Mouse (Mus musculus) hindbrain, embryonic 11.5 days (tissue): Measurements from ENCODE around the gene Kcnip4. TPM values are rescaled to one million over a fixed set of nuclear protein-coding genes. Genes with fewer than 3 reads are reported as not detected.

Experiments used
- ATAC-seq: fragments of 200-750 bp; cut with Nextera tagmentation; 2 replicates; pipeline ENCODE4 v1.8.0; 2017; ENCODE audit warnings: mild to moderate bottlenecking, moderate TSS enrichment, moderate library complexity; ENCODE audit not compliant: low FRiP score
- DNase-seq: peaks from one replicate; pipeline ENCODE4 v3.0.0-alpha.2; 2015; ENCODE audit warnings: low spot score
- H3K27ac ChIP-seq: fragments of 300-500 bp; sonication (generic); 2 replicates; pipeline ENCODE4 v1.5.1; 2014; ENCODE audit warnings: mild to moderate bottlenecking, low read depth, low read length
- H3K27me3 ChIP-seq: fragments of 300-500 bp; sonication (generic); 2 replicates; pipeline ENCODE4 v1.6.1; 2014; ENCODE audit warnings: mild to moderate bottlenecking, low read length, moderate library complexity, mixed read lengths; ENCODE audit not compliant: control insufficient read depth, insufficient read depth
- H3K36me3 ChIP-seq: fragments of 300-500 bp; sonication (generic); 2 replicates; pipeline ENCODE4 v1.6.1; 2014; ENCODE audit warnings: mild to moderate bottlenecking, low read length, moderate library complexity, mixed read lengths; ENCODE audit not compliant: control insufficient read depth, insufficient read depth
- H3K4me1 ChIP-seq: fragments of 300-500 bp; sonication (generic); replicated peaks from 2 replicates; pipeline ENCODE4 v1.6.1; 2014; ENCODE audit warnings: low read length, mixed read lengths; ENCODE audit not compliant: control insufficient read depth, insufficient read depth
- H3K4me2 ChIP-seq: fragments of 300-500 bp; sonication (generic); replicated peaks from 2 replicates; pipeline ENCODE4 v1.6.1; 2014; ENCODE audit warnings: mild to moderate bottlenecking, low read depth, low read length
- H3K4me3 ChIP-seq: fragments of 300-500 bp; sonication (generic); 2 replicates; pipeline ENCODE4 v1.5.1; 2014; ENCODE audit warnings: low read depth, low read length
- H3K9ac ChIP-seq: fragments of 300-500 bp; sonication (generic); 2 replicates; pipeline ENCODE4 v1.6.1; 2014; ENCODE audit warnings: low read depth, low read length
- H3K9me3 ChIP-seq: fragments of 300-500 bp; sonication (generic); 2 replicates; pipeline ENCODE4 v1.6.1; 2016; ENCODE audit warnings: low read length; ENCODE audit not compliant: control insufficient read depth
- WGBS: fragments of 180-500 bp; shearing (Covaris S2); extraction: QIAGEN DNeasy Blood & Tissue Kit; methylation state at CpG from one replicate; pipeline ENCODE4 v1.1.7; 2014; 5-methylcytosine and 5-hydroxymethylcytosine counted together
- polyA plus RNA-seq: library from polyadenylated mRNA; unstranded; fragments of >200 nt; fragmentation: Nextera tagmentation; extraction: Ambion mirVana; gene quantifications from 2 replicates; pipeline ENCODE4 v1.2.1, GENCODE M21; 2014

The Kcnip4 gene
- polyA plus RNA-seq, 1 experiment from 2014 or later: 4.2 TPM

- Histone ChIP-seq H3K4me3 (no peak overlapping the region), H3K9me3 (no peaks in the 10 kb centered on the region), H3K4me2 (no peak overlapping the region), H3K4me1 (no peaks in the 10 kb centered on the region), H3K27ac (no peak overlapping the region), H3K36me3 (no peaks in the 10 kb centered on the region), H3K9ac (no peak overlapping the region), H3K27me3 (no peaks in the 10 kb centered on the region)
- ATAC-seq: no peak
- no peak for DNase-seq
Observed at GRCm38 (mm10) chr5:48588014-48588413, 936.7 kb downstream of the Kcnip4 start.

- WGBS: 85% methylated on average over 1 of the region's 1 CpGs
- ATAC-seq (no peak), DNase-seq (no peak)
- no peaks in the 10 kb centered on the region for H3K36me3 ChIP-seq
- H3K4me3 ChIP-seq: no peak overlapping the region
- H3K27ac ChIP-seq: no peak overlapping the region
- H3K4me1 ChIP-seq: no peaks in the 10 kb centered on the region
- H3K9ac ChIP-seq: no peak overlapping the region
- H3K9me3 ChIP-seq: no peaks in the 10 kb centered on the region
- no peak overlapping the region for H3K4me2 ChIP-seq
- no peaks in the 10 kb centered on the region for H3K27me3 ChIP-seq
Observed at GRCm38 (mm10) chr5:48583431-48583830, 941.3 kb downstream of the Kcnip4 start.

DNA sequence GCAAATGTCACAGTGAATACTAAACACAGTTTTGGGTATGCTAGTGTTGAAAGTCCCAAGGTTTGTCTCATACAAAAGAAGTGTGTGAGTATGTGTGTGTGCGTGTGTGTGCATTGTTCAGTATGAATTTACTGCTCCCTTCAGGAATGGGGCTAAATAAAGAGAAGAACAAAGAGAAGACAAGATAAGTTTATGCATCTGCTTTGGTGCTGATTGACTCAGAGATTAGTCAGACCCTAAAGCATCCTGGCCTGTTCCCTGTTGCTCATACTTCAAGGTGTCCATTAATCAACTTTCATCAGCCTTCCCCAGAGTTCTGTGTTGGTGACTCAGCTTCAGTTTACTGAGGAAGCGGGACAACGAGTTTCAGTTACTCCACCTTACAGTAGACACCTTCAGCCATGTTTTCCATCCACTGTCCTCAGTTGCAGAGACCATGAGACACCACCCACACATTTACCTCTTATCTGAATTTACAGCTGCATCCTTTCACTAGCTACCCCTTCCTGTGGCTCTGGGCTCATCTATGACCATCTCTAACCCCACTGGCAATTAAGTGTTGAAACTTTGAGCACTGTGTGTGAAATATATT, 960.6 kb downstream of the Kcnip4 start:
- H3K4me3 ChIP-seq: no peak overlapping the region
- DNase-seq: no peak
- 89% methylated on average over 3 of the region's 3 CpGs for WGBS
- ATAC-seq: no peak
- no peaks in the 10 kb centered on the region for H3K27me3 ChIP-seq
- H3K4me2 ChIP-seq: no peak overlapping the region
- H3K9ac ChIP-seq: no peak overlapping the region
- no peaks in the 10 kb centered on the region for H3K9me3 ChIP-seq
- no peaks in the 10 kb centered on the region for H3K4me1 ChIP-seq
- H3K36me3 ChIP-seq: no peaks in the 10 kb centered on the region
- H3K27ac ChIP-seq: no peak overlapping the region

DNA sequence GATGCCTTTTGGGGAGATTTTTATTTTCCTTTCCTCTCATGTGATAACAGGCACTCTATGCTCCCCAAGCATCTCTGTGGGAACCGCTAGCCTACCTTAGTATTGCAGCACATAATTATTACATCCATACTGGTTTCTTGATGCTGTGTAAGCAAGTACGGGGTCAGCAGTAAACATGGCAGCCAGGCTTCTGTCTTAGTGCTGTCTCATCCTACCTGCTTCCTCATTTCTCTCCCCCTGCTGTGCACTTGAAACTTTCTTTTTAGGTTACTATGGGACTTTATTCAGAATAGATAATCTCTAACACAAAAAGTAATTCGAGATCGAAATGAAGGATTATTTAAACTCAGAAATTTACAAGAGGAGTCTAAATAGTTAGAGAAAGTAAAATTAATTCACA, 973.0 kb downstream of the Kcnip4 start:
- H3K4me3 ChIP-seq: no peak overlapping the region
- no peaks in the 10 kb centered on the region for H3K36me3 ChIP-seq
- 90% methylated on average over 4 of the region's 4 CpGs for WGBS
- DNase-seq (no peak), ATAC-seq (no peak)
- no peaks in the 10 kb centered on the region for H3K4me1 ChIP-seq
- H3K4me2 ChIP-seq: no peak overlapping the region
- no peaks in the 10 kb centered on the region for H3K27me3 ChIP-seq
- H3K9me3 ChIP-seq: no peaks in the 10 kb centered on the region
- H3K9ac ChIP-seq: no peak overlapping the region
- no peak overlapping the region for H3K27ac ChIP-seq

DNA sequence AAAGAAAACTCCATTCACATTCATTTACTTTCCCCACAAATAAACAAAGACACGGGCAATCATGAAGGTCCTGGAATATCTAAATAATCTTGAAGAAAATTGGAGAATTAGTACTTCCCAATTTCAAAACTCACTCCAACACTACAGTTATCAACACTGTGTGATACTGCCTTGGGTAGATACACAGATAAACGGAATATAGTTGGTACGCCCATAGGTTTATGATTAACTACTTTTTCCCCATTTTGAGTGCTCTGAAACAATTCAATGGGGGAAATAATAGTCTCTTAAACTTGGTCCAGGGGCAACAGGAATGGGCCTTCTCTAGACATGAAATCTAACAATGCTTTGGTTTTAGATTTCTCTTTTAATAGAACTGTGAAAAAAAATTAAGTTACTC, 978.9 kb downstream of the Kcnip4 start:
- ATAC-seq: no peak

DNA sequence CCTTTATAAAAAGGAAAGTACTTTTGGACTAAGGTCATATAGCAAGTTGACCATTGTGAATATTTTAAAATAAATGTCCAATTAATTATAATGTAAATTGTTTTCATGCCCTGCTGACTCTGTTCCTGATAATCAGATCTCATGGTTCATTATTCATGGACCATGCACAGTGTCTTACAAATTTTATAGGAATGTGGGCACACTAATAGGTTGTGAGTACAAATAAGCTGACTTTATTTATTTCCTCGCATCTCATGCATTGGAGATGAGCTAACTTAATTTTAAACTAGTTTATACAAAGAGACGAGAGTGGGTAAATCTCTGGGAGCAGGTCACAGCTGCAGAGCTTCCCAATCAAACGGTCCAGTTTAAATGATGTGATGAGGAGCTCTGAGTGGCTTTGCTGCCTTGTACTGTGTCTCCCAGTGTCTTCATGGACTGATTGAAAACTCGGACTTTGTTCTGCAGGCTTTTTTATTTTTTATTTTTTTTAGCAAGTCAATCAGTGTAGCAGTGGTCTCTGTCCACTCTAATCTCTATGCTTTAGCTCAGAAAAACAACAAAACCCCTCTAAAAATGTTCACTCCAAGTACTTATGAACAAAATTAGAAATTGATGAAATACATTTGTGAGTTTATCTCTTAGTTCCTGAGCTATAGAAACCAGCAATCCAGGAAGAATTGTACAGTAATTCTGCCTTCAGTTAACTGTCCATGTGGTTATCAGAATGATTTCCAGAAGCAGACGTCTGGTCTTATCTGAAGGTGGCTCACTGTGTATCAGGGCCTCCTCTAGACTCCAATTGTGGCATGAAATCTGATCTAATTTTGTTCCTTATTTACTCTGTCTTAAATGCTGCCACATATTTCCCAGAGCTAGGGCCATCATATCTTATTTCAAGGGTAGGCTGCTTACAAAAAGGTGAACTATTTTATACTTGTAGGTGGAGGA, 979.6 kb downstream of the Kcnip4 start:
- Histone ChIP-seq H3K27me3 (no peaks in the 10 kb centered on the region), H3K4me1 (no peaks in the 10 kb centered on the region), H3K9me3 (no peaks in the 10 kb centered on the region), H3K27ac (no peak overlapping the region), H3K36me3 (no peaks in the 10 kb centered on the region), H3K4me3 (no peak overlapping the region), H3K9ac (no peak overlapping the region), H3K4me2 (no peak overlapping the region)
- DNase-seq (no peak), ATAC-seq (peak; percentile 91)
- WGBS: 37% methylated on average over 5 of the region's 5 CpGs

More for the DNA sequence above, 978.9 kb downstream of the Kcnip4 start:
- Histone ChIP-seq H3K27me3 (no peaks in the 10 kb centered on the region), H3K4me2 (no peak overlapping the region), H3K9ac (no peak overlapping the region), H3K4me1 (no peaks in the 10 kb centered on the region), H3K36me3 (no peaks in the 10 kb centered on the region), H3K9me3 (no peaks in the 10 kb centered on the region), H3K27ac (no peak overlapping the region), H3K4me3 (no peak overlapping the region)
- DNase-seq: no peak
- 91% methylated on average over 3 of the region's 3 CpGs for WGBS

GRCm38 (mm10) chr5:48518035-48518434, 1006.7 kb downstream of the Kcnip4 start:
- no peaks in the 10 kb centered on the region for H3K9me3 ChIP-seq
- H3K9ac ChIP-seq: no peak overlapping the region
- H3K27ac ChIP-seq: no peak overlapping the region
- no peak overlapping the region for H3K4me2 ChIP-seq
- WGBS: 85% methylated on average over 4 of the region's 4 CpGs
- no peaks in the 10 kb centered on the region for H3K36me3 ChIP-seq
- no peaks in the 10 kb centered on the region for H3K27me3 ChIP-seq
- DNase-seq (no peak), ATAC-seq (0 out of 2 replicates have a peak, but pooled peaks have one; percentile 25)
- no peak overlapping the region for H3K4me3 ChIP-seq
- no peaks in the 10 kb centered on the region for H3K4me1 ChIP-seq

- Histone ChIP-seq H3K4me1 (no peaks in the 10 kb centered on the region), H3K9ac (no peak overlapping the region), H3K4me3 (no peak overlapping the region), H3K27me3 (no peaks in the 10 kb centered on the region), H3K4me2 (no peak overlapping the region), H3K27ac (no peak overlapping the region), H3K36me3 (no peaks in the 10 kb centered on the region), H3K9me3 (no peaks in the 10 kb centered on the region)
- DNase-seq (no peak), ATAC-seq (no peak)
- WGBS: 47% methylated on average over 1 of the region's 1 CpGs
Observed at GRCm38 (mm10) chr5:48513354-48513753, 1011.4 kb downstream of the Kcnip4 start.

GRCm38 (mm10) chr5:48511357-48511756, 1013.4 kb downstream of the Kcnip4 start:
- Histone ChIP-seq H3K9ac (no peak overlapping the region), H3K27ac (no peak overlapping the region), H3K36me3 (no peaks in the 10 kb centered on the region), H3K27me3 (no peaks in the 10 kb centered on the region), H3K4me2 (no peak overlapping the region), H3K4me3 (no peak overlapping the region), H3K9me3 (no peaks in the 10 kb centered on the region), H3K4me1 (no peaks in the 10 kb centered on the region)
- WGBS: 93% methylated on average over 1 of the region's 1 CpGs
- ATAC-seq (no peak), DNase-seq (no peak)
